Comparison of ENCODE assay signal across 9 mouse cellular contexts in genomic region chr15:51709871-51710655, GRCm38 (mm10).
A peak's percentile ranks its signal among the peaks of the same experiment; 100 is the strongest.
DNase-seq lines count a peak whose midpoint lies in the region; ATAC-seq and TF ChIP-seq lines count a peak whose summit lies in the region.
"Had no signal": no experiment of that assay in that cellular context is flagged by ENCODE, and none has a peak within 500 bp of the region (broad histone marks: within the 10 kb centered on the region; RNA-seq: fewer than 3 reads in every experiment).

No protein-coding gene starts in this region.

- POLR2A ChIA-PET in Patski (lab: Charles Lee): no interaction called here

- no peak overlapping the region for H3K4me2 ChIP-seq in neural tube, embryonic 14.5 days (ENCODE audit: low read depth, low read length)
- H3K4me2 ChIP-seq in intestine, embryonic 15.5 days (replicated peaks): no peak overlapping the region
- H3K4me2 ChIP-seq: stomach, embryonic 15.5 days had no signal

- peak overlapping the region; percentile 1; the same call in 1 of the 2 replicates for H3K27ac ChIP-seq in neural tube, embryonic 14.5 days (ENCODE audit: low read depth, low read length)
- H3K27ac ChIP-seq in intestine, embryonic 15.5 days: no peak overlapping the region
- H3K27ac ChIP-seq: stomach, embryonic 15.5 days had no signal

- WGBS in neural tube, embryonic 14.5 days: 27% methylated on average over 13 of the region's 13 CpGs
- WGBS in intestine, embryonic 15.5 days: 54% methylated on average over 13 of the region's 13 CpGs

- H3K9me3 ChIP-seq in neural tube, embryonic 14.5 days (ENCODE audit: control insufficient read depth, low read length): no peaks in the 10 kb centered on the region
- no peaks in the 10 kb centered on the region for H3K9me3 ChIP-seq in intestine, embryonic 15.5 days
- H3K9me3 ChIP-seq: stomach, embryonic 15.5 days had no signal

- no peaks in the 10 kb centered on the region for H3K27me3 ChIP-seq in Patski
- no peaks in the 10 kb centered on the region for H3K27me3 ChIP-seq in neural tube, embryonic 14.5 days (ENCODE audit: control insufficient read depth, insufficient read depth, low read length)
- H3K27me3 ChIP-seq in intestine, embryonic 15.5 days (replicated peaks): no peaks in the 10 kb centered on the region
- H3K27me3 ChIP-seq: stomach, embryonic 15.5 days had no signal

- H3K36me3 ChIP-seq in neural tube, embryonic 14.5 days (ENCODE audit: control insufficient read depth, insufficient read depth, low read length): no peaks in the 10 kb centered on the region
- no peaks in the 10 kb centered on the region for H3K36me3 ChIP-seq in intestine, embryonic 15.5 days
- H3K36me3 ChIP-seq: stomach, embryonic 15.5 days had no signal

- in situ Hi-C loops in Patski (cut with MboI; ENCODE audit: low pct_unique_long_range_greater_than_20kb): no loop called here

- no peak overlapping the region for H3K9ac ChIP-seq in neural tube, embryonic 14.5 days (replicated peaks; ENCODE audit: low read depth, low read length)
- H3K9ac ChIP-seq in intestine, embryonic 15.5 days: no peak overlapping the region
- H3K9ac ChIP-seq: stomach, embryonic 15.5 days had no signal

- H3K4me1 ChIP-seq in neural tube, embryonic 14.5 days (ENCODE audit: control insufficient read depth, insufficient read depth, low read length): peaks cover 5% of the 10 kb centered on the region; the same call in 1 of the 2 replicates
- H3K4me1 ChIP-seq in intestine, embryonic 15.5 days (replicated peaks): no peaks in the 10 kb centered on the region
- H3K4me1 ChIP-seq: stomach, embryonic 15.5 days had no signal

- TF ChIP-seq CTCF in Patski (IDR thresholded peaks at IDR 0.05): no peak

- DNase-seq in Patski (ENCODE audit: low read depth, low spot score): peak; percentile 39
- peak; percentile 33 for DNase-seq in cerebellum, adult 11 months
- peak; percentile 53 to 58 for DNase-seq in frontal cortex, postnatal 14 days (ENCODE audit: low spot score in 2 of 2)
- peak; percentile 87 for DNase-seq in heart, postnatal 4 days
- DNase-seq in left cerebral cortex, adult 18-20 months (ENCODE audit: low spot score in 2 of 2): peak; percentile 17 to 42

- ATAC-seq in Patski: peak; percentile 88
- peak; percentile 95 for ATAC-seq in neural tube, embryonic 14.5 days (ENCODE audit: low read depth)
- ATAC-seq in megakaryocyte, adult 5-6 weeks (ENCODE audit: poor library complexity, severe bottlenecking): no peak
- ATAC-seq in intestine, embryonic 15.5 days: no peak

- CTCF ChIA-PET in Patski (lab: Charles Lee): interaction anchor here (0.8 to 1.8 kb wide), 3 partner anchors 11 to 160 kb away, joined by 3 to 6 read pairs (median 5); no protein-coding TSS in a partner anchor

- H3K4me3 ChIP-seq in neural tube, embryonic 14.5 days (ENCODE audit: low read depth, low read length): no peak overlapping the region
- no peak overlapping the region for H3K4me3 ChIP-seq in intestine, embryonic 15.5 days (replicated peaks)
- H3K4me3 ChIP-seq: stomach, embryonic 15.5 days had no signal

Comparison
In these comparisons a context has a peak if more than half of its experiments do, and no peak if none do; other contexts are left out.
1. ATAC-seq: peak in Patski (single experiment) and neural tube, embryonic 14.5 days (single experiment); none in megakaryocyte, adult 5-6 weeks (single experiment) and intestine, embryonic 15.5 days (single experiment).
2. DNase-seq: peak in every context shown above with its lines; median percentile 87 in heart, postnatal 4 days; 56 in frontal cortex, postnatal 14 days; 39 in Patski; 33 in cerebellum, adult 11 months; 30 in left cerebral cortex, adult 18-20 months.